Mouse (Mus musculus) lung, postnatal 25 days (tissue): Measurements from ENCODE around the gene Spint2.
A peak's percentile ranks its signal among the peaks of the same experiment; 100 is the strongest.

Experiments used
- DNase-seq: peaks from one replicate; pipeline ENCODE4 v3.0.0; 2022; ENCODE audit warnings: low spot score

Gene Spint2

GRCm38 (mm10) chr7:29281201-29282073, at the start of gene Spint2:
Spint2 (minus strand) TSS chr7:29281912.
- peak; percentile 91 for DNase-seq

GRCm38 (mm10) chr7:29328984-29329383, 47.3 kb upstream of the Spint2 start:
- no peak for DNase-seq

GRCm38 (mm10) chr7:29327087-29327486, 45.4 kb upstream of the Spint2 start:
- no peak for DNase-seq

- no peak for DNase-seq
Observed at GRCm38 (mm10) chr7:29319337-29320307, 37.9 kb upstream of the Spint2 start.

GRCm38 (mm10) chr7:29318115-29318911, 36.6 kb upstream of the Spint2 start:
- DNase-seq = peak; percentile 36

GRCm38 (mm10) chr7:29317558-29317957, 35.8 kb upstream of the Spint2 start:
- DNase-seq = no peak

GRCm38 (mm10) chr7:29316976-29317375, 35.3 kb upstream of the Spint2 start:
- DNase-seq = no peak

GRCm38 (mm10) chr7:29316137-29316734, 34.5 kb upstream of the Spint2 start:
- no peak for DNase-seq

GRCm38 (mm10) chr7:29314844-29315628, 33.3 kb upstream of the Spint2 start:
- DNase-seq = no peak

GRCm38 (mm10) chr7:29313572-29314261, 32.0 kb upstream of the Spint2 start:
- DNase-seq = no peak

- DNase-seq = no peak
Observed at GRCm38 (mm10) chr7:29313051-29313450, 31.3 kb upstream of the Spint2 start.

- no peak for DNase-seq
Observed at GRCm38 (mm10) chr7:29309749-29310148, 28.0 kb upstream of the Spint2 start.

GRCm38 (mm10) chr7:29309221-29309721, 27.6 kb upstream of the Spint2 start:
- no peak for DNase-seq

GRCm38 (mm10) chr7:29307350-29308104, 25.8 kb upstream of the Spint2 start:
- peak; percentile 89 for DNase-seq

GRCm38 (mm10) chr7:29306619-29307018, 24.9 kb upstream of the Spint2 start:
- no peak for DNase-seq

GRCm38 (mm10) chr7:29306108-29306507, 24.4 kb upstream of the Spint2 start:
- no peak for DNase-seq

GRCm38 (mm10) chr7:29305263-29305988, 23.7 kb upstream of the Spint2 start:
- no peak for DNase-seq
